Mouse (Mus musculus) brain, embryonic 18.5 days (tissue): Measurements from ENCODE around the gene Art3.

ENCODE experiments used
- DNase-seq: peaks from one replicate; pipeline ENCODE4 v3.0.0-alpha.2; 2012; ENCODE audit warnings: low read depth, low spot score

Art3 gene

DNA sequence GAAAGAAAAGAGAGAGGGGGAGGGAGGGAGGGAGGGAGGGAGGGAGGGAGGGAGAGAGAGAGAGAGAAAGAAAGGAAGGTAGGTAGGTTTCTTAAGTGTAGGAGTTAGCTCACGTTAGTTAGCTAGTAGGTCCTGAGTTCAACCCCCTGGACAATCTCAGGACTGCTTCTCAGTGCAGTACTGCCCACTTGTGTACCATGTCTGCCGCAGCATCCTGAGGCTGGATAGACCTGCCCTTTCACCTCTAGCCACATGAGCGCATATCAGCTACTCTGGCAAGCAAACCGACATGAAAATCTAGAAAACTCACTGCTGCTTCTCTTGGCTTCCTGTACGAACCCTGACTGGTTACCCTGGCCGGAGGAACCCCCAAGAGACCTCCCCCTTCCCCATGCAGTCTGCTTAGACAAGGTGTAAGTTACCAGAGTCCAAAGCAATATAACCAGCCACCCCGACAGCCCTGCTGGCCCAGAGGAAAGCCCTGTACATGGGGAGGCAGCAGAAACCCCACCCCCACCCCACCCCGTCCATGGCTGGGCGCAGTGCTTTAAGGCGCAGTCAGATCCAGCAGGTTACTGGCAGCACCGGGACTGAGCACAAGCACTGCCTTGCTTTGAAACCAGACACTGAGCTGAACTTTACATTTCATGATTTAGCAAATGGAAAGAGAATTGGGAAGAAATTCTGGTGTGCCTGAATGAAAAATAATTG lies 81.8 kb downstream of the Art3 start:
- no peak for DNase-seq

DNA sequence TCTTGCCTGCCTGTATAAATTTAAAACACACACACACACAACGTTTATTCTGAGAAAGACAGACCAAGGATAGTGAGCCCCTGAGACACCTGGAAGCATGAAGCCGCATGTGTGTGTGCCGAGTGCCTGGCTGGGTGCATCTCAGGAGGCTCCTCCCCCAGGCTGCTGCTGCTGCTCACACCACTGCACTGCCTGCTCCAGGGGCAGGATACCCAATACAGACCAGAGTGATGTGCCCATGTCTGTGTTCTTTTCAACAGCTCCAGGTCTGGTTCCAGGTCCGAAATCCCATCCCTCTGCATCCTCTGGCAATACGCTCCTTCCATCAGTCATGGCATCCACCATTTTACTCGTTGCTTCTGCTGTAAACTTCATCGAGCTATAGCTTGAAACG lies 82.4 kb downstream of the Art3 start:
- DNase-seq, result no peak

DNA sequence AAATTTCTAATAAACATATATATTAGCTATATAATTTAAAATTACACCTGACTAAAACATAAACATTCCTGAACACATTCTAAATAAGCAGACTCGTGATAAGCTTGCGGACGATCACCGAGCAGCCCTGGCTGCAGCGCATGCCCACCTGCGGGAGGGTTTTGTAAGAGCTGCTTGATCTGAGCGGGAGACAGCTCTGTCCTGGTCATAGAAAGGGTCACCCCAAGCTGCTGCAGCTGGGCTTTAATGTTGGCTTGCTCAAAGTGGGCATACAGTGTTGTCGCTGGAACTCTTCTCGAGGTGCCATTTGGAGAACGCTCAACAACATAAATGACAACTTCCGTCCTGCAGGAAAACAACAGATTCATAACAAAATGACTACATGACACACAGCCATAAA lies 92.5 kb downstream of the Art3 start:
- no peak for DNase-seq

DNA sequence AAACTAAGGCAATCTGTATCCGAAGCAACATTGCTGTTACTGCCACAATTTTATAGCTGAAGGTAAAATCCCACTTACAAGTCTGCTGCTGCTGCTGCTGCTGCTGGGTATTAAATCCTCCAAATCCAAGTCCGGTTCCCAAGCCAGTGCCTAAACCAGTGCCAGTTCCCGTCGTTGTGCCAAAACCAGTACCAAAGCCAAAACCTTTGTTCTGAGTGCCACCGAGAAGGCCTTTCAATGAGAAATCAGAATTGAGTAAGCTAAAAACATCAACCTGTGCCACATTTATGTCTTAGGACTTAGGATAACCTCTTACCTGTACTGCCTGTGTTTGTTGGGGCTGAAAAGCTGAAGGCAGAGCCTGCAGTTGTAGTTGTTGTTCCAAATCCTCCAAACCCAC lies 99.1 kb downstream of the Art3 start:
- no peak for DNase-seq

DNA sequence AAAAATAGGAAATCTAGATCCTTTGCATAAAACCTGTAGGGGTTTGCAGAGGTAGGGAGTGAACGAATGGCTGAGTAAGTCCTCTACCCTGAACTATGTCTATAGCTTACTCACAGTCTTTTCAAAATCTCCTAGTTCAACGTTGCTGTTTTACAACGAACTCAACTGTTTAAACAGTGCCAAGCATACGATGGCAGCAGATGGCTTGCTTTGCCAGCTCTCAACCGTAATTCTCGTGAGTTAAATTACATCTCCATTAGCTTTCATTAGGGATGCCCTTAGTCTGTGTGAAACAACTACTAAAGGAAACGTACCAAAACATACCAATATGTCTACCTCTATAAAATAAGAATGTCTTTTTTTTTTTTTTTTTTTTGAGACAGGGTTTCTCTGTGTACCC lies 100.0 kb downstream of the Art3 start:
- DNase-seq, result no peak

DNA sequence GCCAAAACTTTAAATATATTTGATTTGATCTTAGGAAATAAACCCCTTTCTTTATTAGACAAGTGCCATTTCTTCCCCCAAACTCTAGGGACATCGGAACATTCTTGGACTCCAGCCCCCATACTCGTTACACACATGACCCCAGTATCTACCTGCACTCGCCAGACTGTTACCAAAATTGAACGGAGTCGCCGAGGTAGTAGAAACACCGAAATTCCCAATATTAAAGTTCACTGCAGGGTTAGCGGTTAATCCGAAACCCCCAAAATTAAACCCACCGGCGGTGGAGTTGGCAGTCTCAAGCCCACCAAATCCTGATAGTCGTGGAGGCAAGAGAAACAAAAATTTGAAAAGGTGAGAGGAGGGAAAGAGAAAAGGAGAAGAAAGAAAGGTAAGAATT lies 102.4 kb downstream of the Art3 start:
- DNase-seq, result no peak

DNA sequence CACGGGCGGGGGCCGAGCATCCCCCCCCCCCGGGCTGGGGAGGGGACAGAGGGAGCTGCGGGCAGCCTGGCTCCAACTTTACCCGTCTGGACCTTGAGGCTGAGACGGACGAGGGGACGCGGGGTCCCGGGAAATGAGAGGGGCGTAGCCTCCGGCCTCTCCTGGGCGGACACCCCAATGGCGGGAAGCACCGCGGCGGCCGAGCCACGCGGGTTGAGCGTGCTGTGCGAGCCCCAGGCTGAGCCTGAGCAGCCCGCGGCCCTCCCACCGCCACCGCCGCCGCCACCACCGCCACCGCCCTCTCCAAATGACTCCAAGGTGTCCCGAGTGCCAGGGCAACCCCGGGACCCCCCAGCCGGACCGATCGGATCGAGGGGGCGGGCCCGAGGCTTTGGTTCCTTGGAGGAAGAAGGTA lies 103.0 kb downstream of the Art3 start:
- peak; percentile 6 for DNase-seq

DNA sequence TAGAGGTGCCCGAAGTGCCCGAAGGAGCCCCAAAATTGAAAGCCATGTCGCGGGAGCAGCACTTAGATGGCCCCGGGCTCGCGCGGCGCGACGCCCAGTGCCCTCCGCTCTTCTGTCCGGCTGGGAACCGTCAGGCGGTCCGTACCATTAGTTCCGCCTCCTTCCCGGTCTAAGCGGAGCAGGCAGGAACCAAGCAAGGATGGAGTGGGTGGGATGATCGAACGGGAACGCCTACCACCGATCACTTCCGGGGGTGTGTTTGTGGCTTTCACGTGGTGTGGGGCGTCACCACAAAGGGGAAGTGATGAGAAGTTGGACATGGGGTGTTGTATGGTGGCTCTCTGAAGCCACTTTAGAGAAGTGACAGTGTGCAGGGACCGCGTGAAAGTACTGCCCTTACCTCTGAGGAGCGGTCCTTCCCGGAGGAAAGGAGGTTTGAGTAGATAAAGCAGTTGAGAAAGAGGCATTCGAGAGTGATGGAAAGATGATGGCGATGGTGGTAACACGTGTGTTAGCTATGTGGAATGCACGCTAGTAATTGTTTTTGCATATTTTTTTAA lies 103.5 kb downstream of the Art3 start, which contains the start of gene Nup54:
Gene Nup54 (minus strand): TSS at position 195 of the 560 bp plus-strand sequence.
- peak; percentile 92 for DNase-seq

DNA sequence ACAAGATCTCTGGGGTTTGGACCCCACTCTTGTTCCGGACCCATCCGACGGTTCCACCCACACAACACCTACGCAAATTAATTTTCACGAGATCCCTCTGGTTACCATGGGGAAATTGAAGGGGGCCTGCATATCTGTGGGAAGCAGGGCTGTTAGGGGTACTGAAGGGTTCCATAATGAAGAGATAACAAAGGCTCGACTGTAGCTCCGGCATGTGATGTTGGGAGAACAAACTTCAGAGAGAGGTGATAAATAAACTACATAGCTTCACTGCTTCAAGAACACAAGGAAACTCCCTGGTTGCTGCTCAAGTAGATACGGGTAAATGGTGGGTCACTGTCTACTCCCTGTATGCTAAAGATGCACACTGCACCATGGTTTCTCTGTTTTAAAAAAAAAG lies 106.9 kb downstream of the Art3 start:
- no peak for DNase-seq

DNA sequence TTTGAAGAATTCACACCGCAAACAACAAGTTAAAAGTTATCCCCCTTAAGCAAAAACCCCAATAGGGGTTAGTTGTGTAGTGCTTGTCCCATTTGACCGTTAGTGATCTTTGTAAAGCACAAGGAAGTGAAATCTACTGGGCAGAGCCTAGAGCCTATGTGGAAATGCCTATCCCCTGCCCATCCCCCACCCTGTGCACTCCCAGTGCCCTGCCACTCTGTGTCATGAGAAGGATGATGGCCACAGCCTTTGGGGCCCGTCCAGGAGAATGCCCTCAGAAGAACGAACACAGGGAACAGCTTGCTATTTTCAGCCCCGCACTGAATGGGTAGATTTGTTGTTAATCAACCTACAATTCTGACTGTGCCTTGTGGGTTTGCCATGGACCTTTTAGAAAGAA lies 109.9 kb downstream of the Art3 start:
- DNase-seq, result no peak

DNA sequence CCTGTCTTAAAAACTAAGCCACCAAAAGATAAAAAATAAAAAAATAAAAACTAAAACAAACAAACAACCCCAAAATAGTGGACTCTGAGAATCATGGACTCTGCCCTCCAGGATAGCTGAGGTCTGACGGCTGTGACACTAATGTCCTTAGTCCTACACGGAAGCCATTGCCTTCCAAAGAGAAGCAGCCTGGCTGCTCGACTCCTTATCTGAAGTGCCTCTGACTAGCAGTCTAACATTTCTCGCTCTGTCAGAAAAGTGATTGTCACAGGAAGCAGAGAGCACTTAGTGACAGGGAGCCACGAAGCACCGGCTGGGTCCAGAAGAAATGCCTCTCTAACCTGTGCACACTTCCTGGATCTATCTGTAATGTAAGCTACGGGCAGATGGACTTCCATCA lies 111.3 kb downstream of the Art3 start:
- no peak for DNase-seq

DNA sequence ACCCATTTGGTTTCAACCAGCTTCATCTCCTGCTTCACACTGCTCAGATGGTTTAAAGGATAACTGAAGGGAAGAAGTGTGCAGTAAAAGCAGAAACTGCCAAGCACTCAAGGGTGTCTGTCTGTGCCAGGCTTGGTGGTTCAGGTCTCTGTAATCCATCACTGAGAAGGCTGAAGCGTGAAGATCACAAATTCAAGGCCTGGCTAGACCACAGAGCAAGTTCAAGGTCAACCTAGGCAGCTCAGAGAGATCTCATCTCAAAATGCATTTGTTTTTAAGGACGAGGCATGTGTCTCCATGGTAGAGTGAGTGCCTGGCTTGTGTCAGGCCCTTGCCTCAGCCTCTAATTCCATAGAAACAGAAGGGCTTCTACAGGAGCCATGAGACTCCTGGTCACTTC lies 113.4 kb downstream of the Art3 start:
- DNase-seq, result no peak

DNA sequence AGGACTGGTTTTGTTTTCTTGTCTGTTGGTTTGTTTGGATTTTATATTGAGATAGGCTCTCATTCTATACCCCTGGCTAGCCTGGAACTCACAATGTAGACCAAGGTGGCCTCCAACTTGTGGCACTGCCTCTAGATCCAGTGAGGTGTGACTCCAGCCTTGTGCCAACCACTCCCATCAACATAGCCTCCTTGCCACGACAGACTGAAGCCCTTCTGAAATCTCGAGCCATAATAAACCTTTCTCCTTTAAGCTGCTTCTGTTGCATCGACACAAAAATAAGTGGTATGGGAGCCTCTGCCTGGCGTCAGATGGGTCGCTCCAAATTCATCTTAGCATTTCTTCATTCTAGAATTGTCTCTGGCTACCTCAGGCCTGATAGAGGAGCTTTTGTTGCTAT lies 115.1 kb downstream of the Art3 start:
- DNase-seq, result no peak

DNA sequence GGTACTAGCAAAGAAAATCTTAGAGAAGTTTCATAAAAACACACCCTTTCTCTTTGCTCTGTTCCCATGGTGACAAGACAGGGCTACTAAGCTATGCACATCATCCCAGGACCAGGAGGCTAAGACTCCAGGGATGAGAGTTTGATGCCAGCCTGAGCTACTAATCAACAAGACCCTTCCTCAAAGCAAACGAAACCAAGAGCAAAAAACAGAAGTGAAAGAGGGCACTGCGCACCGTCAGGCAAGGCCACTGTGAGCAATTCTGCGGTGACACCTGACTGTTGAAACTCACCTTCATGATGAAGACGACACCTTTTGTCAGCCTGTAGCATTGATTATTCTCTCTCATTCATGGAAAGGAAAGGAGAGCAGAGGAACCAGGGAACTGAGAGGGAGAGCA lies 121.2 kb downstream of the Art3 start:
- no peak for DNase-seq

DNA sequence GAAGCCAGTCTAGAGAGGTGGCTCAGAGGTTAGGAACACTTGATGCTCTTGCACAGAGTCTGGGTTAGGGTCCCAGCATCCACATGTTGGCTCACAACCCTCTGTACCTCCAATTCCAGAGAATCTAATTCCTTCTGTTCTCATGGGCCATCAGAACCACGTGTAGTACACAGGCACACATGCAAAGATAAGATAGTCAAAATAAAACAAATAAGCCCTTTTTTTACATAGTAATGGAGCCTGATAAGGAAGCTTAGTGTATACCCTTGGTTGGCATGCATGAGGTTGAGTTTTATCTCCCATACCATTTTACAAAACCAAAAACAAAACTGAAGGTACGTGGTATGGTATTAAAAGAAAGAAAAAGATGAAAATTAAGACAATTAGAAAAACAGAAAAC lies 125.8 kb downstream of the Art3 start:
- DNase-seq, result no peak

DNA sequence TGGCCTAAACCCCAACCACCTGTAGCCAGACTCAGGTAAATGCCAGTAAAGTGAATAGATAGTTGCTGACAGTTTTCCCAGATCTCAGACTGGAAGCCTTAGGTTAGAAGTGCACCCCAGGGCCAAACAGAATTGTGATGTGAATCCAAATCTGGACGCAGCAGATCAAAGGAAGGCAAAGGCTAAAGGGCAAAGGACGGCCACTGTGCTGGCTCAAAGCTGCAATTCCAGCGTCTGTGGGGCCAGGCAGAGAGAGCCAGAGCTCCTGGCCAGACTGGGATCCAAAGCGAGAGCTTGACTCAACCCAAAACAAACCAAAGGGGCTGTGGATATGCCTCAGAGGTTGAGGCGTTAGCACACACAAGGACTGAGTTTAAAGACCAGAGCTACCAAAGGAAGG lies 127.1 kb downstream of the Art3 start:
- DNase-seq, result no peak

DNA sequence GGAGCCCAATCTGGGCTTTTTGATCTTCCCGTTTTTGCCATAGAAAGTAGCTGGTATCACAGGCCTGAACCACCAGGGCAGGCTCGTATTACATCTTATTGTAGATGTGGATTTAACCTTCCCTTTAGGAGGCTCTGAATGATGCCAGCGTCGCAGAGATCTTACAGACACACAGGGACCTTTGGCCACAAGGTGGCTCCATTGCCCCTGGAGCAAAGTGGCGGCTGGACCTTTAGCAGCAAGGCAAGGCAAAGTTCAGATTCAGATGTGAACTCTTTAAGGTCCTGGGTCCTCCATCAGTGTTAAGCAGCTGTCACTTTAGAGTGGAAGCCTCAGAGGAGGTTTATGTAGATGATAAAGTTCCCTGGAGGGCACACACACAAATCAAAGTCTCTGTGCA lies 129.7 kb downstream of the Art3 start:
- DNase-seq, result no peak
